Mouse (Mus musculus): ENCODE measurements at regions not wholly inside any gene's neighbourhood (a gene's known extent, or its start where the extent isn't known, plus 50 kb on each side); places are given as distances from the start of the nearest gene placed in this dataset.

GRCm38 (mm10) chr13:84698472-84699080 lies 476.5 kb downstream of the Tmem161b start:
- TF ChIP-seq ZNF384 (IDR thresholded peaks at IDR 0.05; ENCODE audit: low read depth, low read length) = no peak
- no peak for TF ChIP-seq HCFC1 (IDR thresholded peaks at IDR 0.05; ENCODE audit: borderline replicate concordance, insufficient read depth, low read length)

Data from ES-E14 (cell line).